Mouse (Mus musculus) neural tube, embryonic 10.5 days (tissue): Measurements from ENCODE around the gene Vav3.

Experiments used
- DNase-seq: peaks from one replicate; pipeline ENCODE4 v3.0.0-alpha.2; 2017; ENCODE audit warnings: low spot score; ENCODE audit errors: extremely low spot score

Gene Vav3

DNA sequence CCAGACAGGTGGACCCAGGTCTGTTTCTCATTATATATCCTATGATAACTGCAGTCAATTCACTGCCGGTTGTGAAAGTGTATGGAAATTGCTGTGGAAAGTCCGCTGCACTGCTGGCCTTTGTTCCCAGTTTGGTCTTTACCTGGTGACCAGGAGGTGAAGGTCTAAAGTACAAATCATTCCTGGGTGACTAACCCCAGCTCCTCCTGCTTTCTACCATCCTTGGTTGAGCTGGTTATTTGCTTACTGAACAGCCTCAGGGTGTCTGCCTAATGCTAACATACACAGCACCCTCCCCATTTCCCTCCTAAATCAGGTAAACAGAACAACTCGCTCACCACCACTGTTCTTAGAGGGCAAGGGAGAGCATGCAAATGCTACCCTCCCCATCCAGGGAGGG is 237.9 kb downstream of the Vav3 start:
- no peak for DNase-seq

DNA sequence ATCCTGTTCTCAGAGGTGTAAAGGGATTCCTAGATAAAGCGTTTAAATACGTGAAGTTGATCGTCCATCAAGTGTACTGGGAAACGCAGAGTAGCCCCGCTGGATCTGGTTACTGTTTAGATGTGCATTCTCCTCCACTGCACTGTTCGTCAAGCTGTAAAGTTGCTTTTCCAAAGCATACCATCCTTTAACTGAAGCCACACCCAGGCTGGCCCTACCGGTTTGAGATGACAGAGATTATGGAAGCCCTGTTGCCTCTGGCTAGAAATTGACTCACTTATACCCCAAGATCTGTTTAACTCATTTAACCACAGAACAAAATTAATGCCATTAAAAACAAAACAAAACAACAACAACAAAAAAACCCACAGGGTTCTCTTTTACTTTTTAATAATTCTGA is 238.5 kb downstream of the Vav3 start:
- DNase-seq, result no peak

DNA sequence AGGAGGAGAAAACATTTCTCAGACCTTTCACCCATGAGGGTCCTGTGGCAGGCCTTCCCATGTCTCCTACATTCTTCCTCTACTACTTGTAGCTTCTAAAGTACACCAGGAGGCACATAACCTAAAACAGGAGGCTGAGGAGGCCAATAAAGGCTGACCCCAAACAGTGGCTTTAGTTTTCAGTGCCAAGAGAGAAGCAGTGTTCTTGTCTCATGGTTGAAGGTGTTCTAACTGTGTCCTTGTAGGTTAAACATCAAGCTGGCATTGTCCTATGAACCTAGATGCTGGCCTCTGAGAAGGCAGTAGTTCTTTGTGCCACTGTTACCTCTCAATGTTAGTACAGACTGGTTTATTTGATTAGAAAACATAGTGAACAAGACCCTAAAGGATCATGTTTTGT is 245.5 kb downstream of the Vav3 start:
- no peak for DNase-seq

DNA sequence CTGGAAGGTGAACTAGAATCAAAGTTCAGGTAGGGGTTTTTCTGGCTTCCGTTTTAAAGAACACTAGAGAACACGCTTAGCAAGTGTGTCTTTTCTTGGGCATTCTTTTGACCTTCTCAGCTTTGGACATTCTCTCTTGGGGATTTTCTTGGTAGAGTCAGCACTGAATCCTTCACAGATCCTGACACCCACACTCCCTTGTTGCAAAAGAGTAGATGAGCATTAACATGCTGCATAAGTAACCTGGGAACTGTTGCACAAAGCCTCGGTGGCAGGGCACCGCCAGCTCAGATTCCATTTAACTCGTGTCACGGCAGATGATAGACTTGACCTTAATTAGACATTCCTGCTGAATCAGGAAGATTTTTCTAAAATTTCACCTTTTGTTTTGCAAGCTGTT is 252.5 kb downstream of the Vav3 start:
- no peak for DNase-seq

DNA sequence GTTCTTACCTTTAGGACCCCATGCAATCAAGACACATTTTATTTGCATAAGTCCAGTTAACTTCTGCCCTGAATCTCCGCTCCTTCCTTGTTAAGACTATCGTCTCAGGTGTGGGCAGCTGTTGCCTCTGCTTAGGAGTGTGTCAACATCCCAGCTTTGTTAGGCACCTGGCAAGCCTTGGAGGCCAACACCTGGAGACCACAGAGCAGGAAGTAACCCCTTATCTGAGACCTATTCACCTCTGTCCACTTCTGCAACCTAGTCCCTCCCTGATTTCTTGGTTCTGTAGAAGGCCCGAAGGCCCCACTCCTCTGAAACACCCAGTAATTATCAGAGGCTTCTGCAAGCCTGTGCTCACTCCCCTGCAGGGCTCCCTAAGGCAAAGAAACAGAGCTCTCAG is 255.6 kb downstream of the Vav3 start:
- DNase-seq, result no peak

DNA sequence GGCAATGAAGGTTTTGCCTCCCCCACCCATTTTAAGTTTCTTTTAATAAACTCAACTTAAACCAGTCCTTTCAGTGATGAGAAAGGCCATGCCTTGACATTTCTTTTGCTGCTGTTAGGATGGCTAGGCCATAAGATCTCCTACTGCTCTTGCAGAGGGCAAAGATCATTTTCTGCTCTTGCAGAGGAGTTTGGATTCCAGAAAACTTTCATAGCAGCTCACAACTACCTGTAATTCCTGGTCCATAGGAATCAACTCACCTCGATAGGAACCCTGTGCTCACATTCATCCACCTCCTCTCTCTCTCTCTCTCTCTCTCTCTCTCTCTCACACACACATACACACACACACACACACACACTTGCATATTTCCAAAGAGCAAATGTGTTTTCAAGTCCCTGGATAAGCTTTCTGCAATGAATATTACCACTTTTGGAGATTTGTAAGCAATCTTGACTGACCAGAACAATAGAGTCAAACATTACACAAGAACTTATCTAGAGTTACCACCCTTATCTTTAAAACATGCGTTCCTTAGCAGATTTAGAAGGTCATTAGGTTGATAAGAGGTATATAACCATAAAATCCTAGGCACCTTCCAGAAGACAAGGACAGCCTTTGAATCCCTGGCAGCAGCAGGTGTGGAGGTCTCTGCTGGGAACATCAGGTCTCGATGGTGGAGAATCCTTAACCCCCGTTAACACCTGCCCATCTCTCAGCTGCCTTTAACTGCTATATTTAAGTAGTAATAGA is 260.4 kb downstream of the Vav3 start:
- DNase-seq, result no peak

DNA sequence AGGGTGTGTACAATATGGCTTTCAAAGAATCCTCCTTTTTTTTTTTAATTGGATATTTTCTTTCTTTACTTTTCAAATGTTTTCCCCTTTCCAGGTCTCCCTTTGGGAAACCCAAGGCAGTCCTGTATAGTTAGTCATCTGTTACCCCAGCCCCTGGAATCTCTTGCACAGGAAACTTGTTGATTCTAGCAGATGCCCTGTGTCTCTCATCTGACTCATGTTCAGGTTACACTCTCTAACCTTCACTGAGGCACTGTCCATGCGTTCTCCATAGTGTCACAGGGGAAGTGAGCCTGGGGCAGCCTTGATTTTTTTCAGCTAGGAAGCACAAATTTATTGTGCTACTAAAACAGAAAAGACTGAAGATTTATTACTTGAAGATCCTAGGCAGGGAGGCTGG is 262.3 kb downstream of the Vav3 start:
- no peak for DNase-seq

DNA sequence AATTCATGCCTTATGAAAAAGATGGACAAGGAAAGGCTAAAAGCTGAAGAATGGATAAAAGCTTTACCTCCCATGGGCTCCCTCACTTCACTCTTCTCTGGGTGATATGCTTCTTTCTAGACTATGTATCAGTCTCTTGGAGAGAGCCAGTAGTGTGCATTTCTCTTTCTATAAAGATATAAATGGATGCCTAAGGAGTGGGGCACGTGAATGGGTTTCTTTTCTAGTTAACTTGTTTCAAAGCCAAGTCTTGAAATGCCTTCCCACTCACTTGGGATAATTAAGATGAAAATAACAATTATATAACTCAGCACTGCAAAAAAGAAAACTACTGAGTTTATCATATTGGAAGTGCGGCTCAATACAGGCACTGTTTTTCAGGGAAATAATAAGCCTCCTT is 265.7 kb downstream of the Vav3 start:
- no peak for DNase-seq

DNA sequence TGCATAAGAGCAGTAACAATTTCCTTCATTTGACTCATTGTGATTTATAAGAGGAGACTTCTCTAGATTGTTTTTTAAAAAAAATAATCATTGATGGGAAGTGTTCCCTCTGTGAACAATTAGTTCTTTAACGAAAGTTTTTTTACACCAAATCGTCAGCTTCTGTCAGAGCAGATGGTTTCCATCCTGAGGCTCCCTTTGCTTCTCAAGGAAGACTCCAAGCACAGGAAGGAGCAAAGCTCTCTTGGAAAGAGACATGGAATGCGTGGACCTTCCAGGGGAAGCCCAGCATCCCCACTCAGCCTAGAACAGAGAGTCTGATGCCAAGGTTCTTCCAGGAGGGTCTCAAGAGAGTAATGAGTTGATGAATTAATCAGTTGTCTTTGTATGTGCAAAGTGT is 281.3 kb downstream of the Vav3 start:
- DNase-seq, result no peak

DNA sequence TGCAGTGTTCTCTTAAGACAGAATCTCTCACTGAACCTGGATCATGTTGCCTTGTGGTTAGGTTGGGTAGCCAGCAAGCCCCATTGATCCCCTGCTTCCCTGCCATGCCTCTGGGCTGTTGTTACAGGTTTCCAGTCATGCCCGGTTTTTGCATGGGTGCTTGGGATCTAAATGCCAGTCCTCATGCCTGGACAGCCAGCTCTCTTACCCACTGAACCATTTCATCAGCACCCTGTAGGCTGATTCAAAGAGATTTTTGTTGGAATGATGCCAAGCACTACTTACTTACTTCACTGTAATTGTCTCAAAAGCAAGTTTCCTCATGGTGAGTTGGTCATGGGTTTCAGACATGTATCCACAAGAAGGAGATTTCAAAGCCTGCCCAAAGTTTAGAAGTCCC is 281.9 kb downstream of the Vav3 start:
- DNase-seq, result no peak

DNA sequence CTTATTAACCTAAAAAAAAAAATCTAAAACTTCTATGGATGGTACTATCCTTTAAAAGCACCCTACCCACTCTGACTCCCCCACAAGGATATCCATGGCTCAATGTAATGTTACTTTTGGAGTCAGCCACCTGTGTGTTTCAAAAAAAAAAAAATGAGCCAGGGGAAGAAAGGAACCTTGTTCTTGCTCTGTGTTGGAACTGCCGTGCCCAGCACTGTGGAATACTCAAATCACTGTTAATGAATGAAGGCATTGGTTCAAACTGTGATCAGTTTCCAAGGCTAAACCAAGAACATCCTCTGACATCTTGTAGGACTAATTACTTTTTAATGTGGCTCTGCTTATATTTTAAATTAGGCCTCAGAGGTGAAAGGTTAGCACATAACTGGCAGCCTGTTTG is 282.4 kb downstream of the Vav3 start:
- no peak for DNase-seq

DNA sequence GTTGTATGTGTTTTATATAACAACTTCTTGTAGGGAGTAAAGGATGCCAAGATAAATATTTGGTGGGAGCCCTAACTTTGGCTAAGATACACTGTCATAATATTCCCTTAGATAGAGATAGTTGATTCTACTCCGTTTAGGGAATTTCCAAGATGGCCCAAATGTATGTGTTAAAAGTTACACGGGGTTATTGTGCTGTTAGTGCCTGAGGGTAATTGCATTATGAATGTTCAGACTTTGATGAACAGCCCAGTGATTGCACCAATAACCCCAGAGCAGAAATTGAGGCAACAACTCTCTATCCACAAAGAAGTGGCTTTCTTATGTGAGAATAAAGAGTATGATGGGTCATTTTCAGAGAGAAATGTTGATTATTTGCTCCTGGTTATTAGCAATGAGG is 283.3 kb downstream of the Vav3 start:
- no peak for DNase-seq

DNA sequence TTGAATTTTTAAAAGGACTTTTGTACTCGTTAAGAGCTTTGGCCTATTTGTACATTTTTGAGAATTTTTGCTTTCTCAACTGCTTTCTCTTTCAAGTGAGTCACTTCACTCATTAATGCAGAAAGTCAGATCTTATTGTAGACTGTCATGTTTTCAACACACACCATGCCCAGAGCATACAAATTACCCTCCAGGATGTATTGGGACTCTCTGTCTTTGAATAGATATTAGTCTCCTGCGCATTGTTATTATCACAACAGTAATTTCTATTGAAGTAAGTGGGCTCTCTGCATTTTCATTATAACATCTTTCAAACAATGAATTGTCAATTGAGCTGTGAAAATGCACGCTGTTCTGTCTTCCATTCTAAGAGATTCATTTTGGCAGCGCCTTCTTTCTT is 295.6 kb downstream of the Vav3 start:
- no peak for DNase-seq

DNA sequence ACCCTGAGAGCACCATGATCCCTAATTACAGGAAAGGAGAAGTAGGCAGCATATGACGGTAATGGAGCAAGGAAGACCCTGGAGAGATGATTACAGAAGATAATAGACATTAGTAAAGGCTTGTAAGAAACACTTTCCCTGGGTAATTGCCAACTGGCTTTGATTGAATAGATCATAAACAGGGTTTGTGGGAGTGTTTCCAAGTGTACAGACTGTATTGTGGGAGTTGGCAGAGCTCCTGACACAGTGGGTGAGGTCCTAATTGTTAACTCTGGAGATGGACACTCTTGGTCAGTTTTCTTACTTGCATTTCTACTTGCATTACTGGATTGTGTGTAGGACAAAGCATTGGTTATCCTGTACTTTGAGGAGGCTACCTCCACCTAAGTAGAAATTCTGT is 298.9 kb downstream of the Vav3 start:
- DNase-seq, result no peak

DNA sequence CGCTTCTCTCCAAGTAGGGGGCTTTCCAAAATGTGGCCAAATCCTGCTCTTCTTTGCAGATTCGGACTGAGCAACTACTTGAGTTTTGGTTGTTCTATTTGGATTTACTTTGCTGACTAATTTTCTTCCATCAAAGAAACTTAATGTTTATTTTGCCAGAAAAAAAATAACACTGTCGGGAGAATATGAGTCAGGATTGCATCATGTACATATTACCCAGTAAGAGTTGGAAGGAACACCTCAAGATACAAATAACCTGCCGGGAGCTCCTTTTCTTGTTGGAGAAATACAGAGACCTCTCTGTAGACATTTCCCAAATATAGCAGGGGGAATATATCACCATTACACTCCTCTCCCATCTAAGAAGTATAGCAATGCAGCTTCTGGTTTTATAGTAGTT is 300.3 kb downstream of the Vav3 start:
- DNase-seq, result no peak

DNA sequence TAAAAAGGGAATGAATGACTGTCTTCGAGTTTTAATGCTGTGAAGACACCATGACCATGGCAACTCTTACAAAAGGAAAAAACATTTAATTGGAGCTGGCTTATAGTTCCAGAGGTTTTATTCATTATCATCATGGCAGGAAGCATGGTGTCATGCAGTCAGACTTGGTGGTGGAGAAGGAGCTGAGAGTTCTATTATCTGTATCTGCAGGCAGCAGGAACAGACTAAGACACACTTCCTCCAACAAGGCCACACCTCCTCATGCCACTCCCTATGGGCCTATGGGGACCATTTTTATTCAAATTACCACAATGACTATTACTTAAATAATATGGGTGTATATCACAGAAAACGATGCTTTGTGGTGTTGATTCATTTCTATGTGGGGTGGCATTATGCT is 307.8 kb downstream of the Vav3 start:
- no peak for DNase-seq

DNA sequence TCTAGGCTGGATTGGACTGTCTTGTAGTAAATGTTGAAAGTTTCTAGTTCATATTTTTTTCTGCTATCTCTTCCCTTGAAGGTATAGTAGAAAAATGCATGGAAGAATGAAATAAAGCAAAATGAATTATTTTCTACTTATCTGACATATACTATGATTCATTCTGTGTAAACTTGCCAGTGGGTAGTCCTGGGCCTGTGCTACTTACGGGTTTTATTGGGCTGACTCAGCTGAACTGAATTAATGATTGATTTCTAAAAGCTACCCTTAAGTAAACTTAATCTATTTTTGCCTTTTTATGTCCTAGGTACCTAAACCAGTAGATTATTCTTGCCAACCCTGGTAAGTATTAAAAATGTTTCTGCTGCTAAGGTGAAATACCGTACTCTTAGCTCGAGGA is 311.0 kb downstream of the Vav3 start:
- DNase-seq, result no peak

DNA sequence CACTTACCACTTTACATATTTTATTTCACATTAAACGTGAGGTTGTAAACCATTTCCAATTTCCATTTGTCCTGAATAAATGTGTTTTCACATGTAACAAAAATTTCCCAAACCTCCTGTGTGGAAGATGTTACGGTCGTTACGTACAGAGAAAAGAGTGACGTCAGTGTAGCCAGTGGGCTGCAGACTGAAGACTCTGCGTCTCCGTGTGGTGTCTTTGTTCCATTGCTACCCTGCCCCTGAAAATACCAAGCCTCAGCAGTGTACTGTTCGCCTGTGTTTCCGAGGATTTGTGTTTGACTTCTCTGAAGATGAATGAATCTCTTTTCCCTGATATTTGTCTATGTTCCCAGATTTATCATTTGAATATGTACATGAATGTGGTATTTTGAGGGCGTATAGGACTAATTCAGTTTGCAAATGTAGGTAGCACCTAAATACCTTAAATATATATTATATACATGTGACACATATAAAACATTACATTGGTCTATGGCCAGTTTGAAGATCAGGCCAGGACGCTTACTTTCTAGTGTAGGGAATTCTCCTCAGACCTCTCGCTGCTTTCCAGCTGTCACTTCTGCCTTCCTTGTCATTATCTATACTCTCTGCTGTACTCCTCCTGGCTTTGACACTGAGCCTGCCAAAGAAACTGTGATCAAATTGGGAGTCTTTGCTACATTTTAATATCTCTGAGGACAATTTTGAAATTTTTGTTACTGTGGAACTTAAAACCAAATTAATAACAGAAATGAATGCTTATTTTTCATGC is 312.6 kb downstream of the Vav3 start:
- no peak for DNase-seq

DNA sequence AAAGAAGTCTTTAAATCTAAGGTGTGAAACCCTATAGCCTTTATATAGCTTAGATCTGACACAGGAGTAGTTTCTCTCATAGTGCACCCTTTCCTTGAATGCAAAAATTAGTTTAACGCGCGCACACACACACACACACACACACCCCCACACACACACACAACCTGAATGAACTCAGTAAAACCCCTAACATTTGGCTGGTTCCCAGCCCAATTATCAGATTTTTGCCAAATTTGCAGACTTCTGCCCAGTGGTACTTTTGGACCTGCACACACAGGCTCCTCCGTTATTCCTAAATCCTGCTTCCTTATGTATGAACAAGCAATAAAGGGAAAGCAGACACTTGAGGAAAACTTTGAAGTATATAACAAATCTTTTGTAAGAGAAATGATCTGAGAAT is 313.9 kb downstream of the Vav3 start:
- DNase-seq, result no peak

DNA sequence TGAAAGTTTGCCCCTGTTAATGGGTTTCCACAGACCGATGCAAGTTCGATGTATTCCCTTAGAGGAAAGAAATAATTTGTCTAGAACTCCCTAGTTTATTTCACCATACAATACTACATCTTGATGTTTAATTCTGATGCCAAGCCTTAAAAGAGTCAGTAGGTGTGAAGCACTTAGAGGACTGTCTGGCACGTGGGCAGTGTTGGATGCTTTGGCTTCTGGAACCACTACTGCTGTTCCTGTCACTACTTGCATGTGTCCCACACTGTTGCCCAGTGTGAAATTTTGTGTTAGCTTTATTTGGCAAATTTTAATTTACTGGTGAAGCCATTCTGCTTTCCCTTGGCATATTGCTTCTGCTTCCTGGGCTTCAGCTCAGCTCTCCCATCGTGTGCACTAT is 331.3 kb downstream of the Vav3 start:
- DNase-seq, result no peak

DNA sequence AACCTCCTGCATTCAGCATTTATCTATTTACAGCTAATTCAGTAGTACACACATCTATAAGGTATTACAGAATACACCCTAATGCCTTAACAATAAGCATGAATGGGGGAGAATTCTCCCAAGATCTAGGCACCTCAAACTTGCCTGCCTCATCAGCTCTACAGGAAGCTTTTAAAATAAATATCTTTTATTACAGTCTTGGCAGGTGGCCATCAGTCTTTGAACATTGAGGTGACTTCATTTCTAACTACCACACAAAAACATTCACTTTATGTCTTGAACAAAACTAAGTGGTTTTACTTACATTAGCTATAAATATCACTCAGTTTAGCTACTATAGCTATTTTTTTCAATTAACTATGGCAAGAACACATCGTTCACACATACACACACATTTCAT is 332.5 kb downstream of the Vav3 start:
- no peak for DNase-seq

DNA sequence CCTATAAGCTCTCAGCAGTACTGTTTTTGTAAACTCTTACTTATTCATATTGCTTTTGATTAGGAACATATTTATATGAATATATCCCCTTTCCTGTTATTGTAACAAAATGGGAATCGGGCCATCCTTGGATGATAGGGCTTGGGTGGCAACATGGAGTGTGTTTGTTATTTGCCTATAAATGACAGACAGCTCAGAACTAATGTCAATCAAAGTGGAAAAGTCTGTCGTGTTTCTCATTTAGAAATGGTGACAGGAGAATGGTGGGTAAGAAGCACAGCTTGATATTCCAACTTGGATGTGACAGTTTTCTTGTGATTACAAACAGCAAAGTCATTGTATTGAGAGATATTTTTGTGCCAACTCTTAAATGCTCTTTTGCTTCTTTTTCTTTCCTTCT is 339.8 kb downstream of the Vav3 start:
- DNase-seq, result no peak

DNA sequence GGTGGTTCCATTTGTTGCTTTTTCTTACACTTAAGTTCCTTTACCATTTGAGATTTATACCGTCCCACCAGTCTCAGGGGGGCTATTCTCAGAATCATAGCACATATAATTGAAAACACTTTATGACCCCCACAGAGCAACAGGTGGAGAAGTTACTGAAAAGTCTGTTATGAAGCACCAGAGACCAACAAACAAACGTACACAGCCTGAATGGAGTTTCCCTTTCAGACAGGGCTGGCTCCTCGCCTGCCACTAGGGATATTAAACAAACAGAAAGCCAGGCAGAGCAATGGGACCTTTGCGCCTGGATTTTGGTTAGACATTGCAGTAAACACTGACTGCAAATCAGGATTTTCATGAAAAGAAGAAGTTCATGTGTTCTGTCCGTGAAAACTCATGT is 341.4 kb downstream of the Vav3 start:
- no peak for DNase-seq
